In genomic region chr2:25210686-25211085, GRCm38 (mm10) we compare ENCODE assay signal across 8 mouse cellular contexts. TPM values are rescaled to one million over a fixed set of nuclear protein-coding genes. Genes with fewer than 3 reads are reported as not detected.
DNase-seq lines count a peak whose midpoint lies in the region; ATAC-seq and TF ChIP-seq lines count a peak whose summit lies in the region.

No protein-coding gene starts in this region.

- peaks cover 8% of the 10 kb centered on the region; the same call in 1 of the 2 replicates for H3K4me1 ChIP-seq in lung, adult 2 months (ENCODE audit: control insufficient read depth, insufficient read depth, low read length)
- H3K4me1 ChIP-seq in embryonic facial prominence, embryonic 15.5 days = peaks cover 21% of the 10 kb centered on the region
- 0 out of 2 replicates have a peak, but pooled peaks cover 8% of the 10 kb centered on the region for H3K4me1 ChIP-seq in intestine, postnatal 0 days (replicated peaks; ENCODE audit: control insufficient read depth, insufficient read depth, low read length)
- H3K4me1 ChIP-seq in neural tube, embryonic 12.5 days = peaks cover 20% of the 10 kb centered on the region

- H3K27ac ChIP-seq in embryonic facial prominence, embryonic 15.5 days (replicated peaks) = peak overlapping the region; percentile 93
- peak overlapping the region; percentile 87 for H3K27ac ChIP-seq in intestine, postnatal 0 days (ENCODE audit: low read depth, low read length)
- H3K27ac ChIP-seq in neural tube, embryonic 12.5 days = 0 out of 2 replicates have a peak overlapping the region, but pooled peaks have one; percentile 33

- DNase-seq in lung, adult 2 months = peak; percentile 31
- DNase-seq in lung, postnatal 4 days = no peak
- no peak for DNase-seq in ovary, postnatal 10 days (ENCODE audit: low spot score)
- no peak for DNase-seq in right cerebral cortex, postnatal 14 days
- no peak for DNase-seq in cerebellum, postnatal 14 days

- no peaks in the 10 kb centered on the region for H3K9me3 ChIP-seq in embryonic facial prominence, embryonic 15.5 days (replicated peaks)
- H3K9me3 ChIP-seq in intestine, postnatal 0 days (ENCODE audit: control insufficient read depth) = no peaks in the 10 kb centered on the region
- H3K9me3 ChIP-seq in neural tube, embryonic 12.5 days = no peaks in the 10 kb centered on the region

- H3K9ac ChIP-seq in embryonic facial prominence, embryonic 15.5 days = peak overlapping the region; percentile 91
- H3K9ac ChIP-seq in intestine, postnatal 0 days (ENCODE audit: low read depth, low read length) = peak overlapping the region; percentile 85
- H3K9ac ChIP-seq in neural tube, embryonic 12.5 days = peak overlapping the region; percentile 76

- no peak for TF ChIP-seq POLR2A in lung, adult 2 months (IDR thresholded peaks at IDR 0.05; ENCODE audit: borderline replicate concordance, extremely low read depth, low read depth, low read length)

- under 1% methylated on average over 24 of the region's 24 CpGs for WGBS in lung, adult 2 months
- WGBS in embryonic facial prominence, embryonic 15.5 days = under 1% methylated on average over 24 of the region's 24 CpGs
- under 1% methylated on average over 24 of the region's 24 CpGs for WGBS in intestine, postnatal 0 days
- under 1% methylated on average over 24 of the region's 24 CpGs for WGBS in neural tube, embryonic 12.5 days

- H3K4me3 ChIP-seq in lung, adult 2 months (replicated peaks; ENCODE audit: extremely low read depth, low read depth, low read length) = peak overlapping the region; percentile 90
- peak overlapping the region; percentile 93 for H3K4me3 ChIP-seq in embryonic facial prominence, embryonic 15.5 days (replicated peaks)
- peak overlapping the region; percentile 95 for H3K4me3 ChIP-seq in intestine, postnatal 0 days (ENCODE audit: low read depth, low read length)
- peak overlapping the region; percentile 65 for H3K4me3 ChIP-seq in neural tube, embryonic 12.5 days

- TF ChIP-seq CTCF in lung, adult 2 months (IDR thresholded peaks at IDR 0.05; ENCODE audit: insufficient read depth, low read length) = no peak
- TF ChIP-seq CTCF in intestine, postnatal 0 days (IDR thresholded peaks at IDR 0.05; ENCODE audit: low read depth) = no peak

- peaks cover 28% of the 10 kb centered on the region for H3K36me3 ChIP-seq in embryonic facial prominence, embryonic 15.5 days
- peaks cover 30% of the 10 kb centered on the region for H3K36me3 ChIP-seq in intestine, postnatal 0 days (ENCODE audit: control insufficient read depth, insufficient read depth)
- peaks cover 25% of the 10 kb centered on the region for H3K36me3 ChIP-seq in neural tube, embryonic 12.5 days

- no peaks in the 10 kb centered on the region for H3K27me3 ChIP-seq in embryonic facial prominence, embryonic 15.5 days
- H3K27me3 ChIP-seq in intestine, postnatal 0 days (replicated peaks; ENCODE audit: control insufficient read depth, insufficient read depth, low read length) = no peaks in the 10 kb centered on the region
- H3K27me3 ChIP-seq in neural tube, embryonic 12.5 days (replicated peaks) = peaks cover 14% of the 10 kb centered on the region; the same call in 1 of the 2 replicates

- H3K4me2 ChIP-seq in embryonic facial prominence, embryonic 15.5 days (replicated peaks) = peak overlapping the region; percentile 87
- H3K4me2 ChIP-seq in intestine, postnatal 0 days (replicated peaks; ENCODE audit: low read depth) = peak overlapping the region; percentile 87
- peak overlapping the region; percentile 93 for H3K4me2 ChIP-seq in neural tube, embryonic 12.5 days (replicated peaks)

- ATAC-seq in embryonic facial prominence, embryonic 15.5 days (ENCODE audit: insufficient number of reproducible peaks, low FRiP score, low TSS enrichment, low read depth) = no peak
- ATAC-seq in intestine, postnatal 0 days = peak; percentile 14; the same call in 1 of the 2 replicates
- peak; percentile 51; the same call in 1 of the 2 replicates for ATAC-seq in neural tube, embryonic 12.5 days (ENCODE audit: low FRiP score, low read depth)

RNA-seq across cellular contexts. Expression of gene Nelfb, which starts 0.6 kb away (rescaled TPM):
- 58.0 and 94.5 TPM in 2 replicates for polyA plus RNA-seq in lung, adult 2 months (2012; rRNA removed)
- 114 and 115 TPM in 2 replicates for polyA plus RNA-seq in embryonic facial prominence, embryonic 15.5 days (2015; fragmentation: Nextera tagmentation; extraction: Ambion mirVana)
- 41.4 and 45.6 TPM in 2 replicates for polyA plus RNA-seq in intestine, postnatal 0 days (2015; fragmentation: Nextera tagmentation; extraction: Ambion mirVana)
- 104 and 106 TPM in 2 replicates for polyA plus RNA-seq in neural tube, embryonic 12.5 days (2016; fragmentation: Nextera tagmentation; extraction: Ambion mirVana)

RNA-seq across cellular contexts. Expression of gene Stpg3, which starts 3.8 kb away (rescaled TPM):
- polyA plus RNA-seq in lung, adult 2 months (2012; rRNA removed) = not detected in 2 replicates
- polyA plus RNA-seq in embryonic facial prominence, embryonic 15.5 days (2015; fragmentation: Nextera tagmentation; extraction: Ambion mirVana) = not detected in 2 replicates
- polyA plus RNA-seq in intestine, postnatal 0 days (2015; fragmentation: Nextera tagmentation; extraction: Ambion mirVana) = not detected in 2 replicates
- polyA plus RNA-seq in neural tube, embryonic 12.5 days (2016; fragmentation: Nextera tagmentation; extraction: Ambion mirVana) = not detected in 2 replicates

RNA-seq across cellular contexts. Expression of gene Fam166a, which starts 7.9 kb away (rescaled TPM):
- 0.17 TPM in 1 of 2 replicates, not detected in the other for polyA plus RNA-seq in lung, adult 2 months (2012; rRNA removed)
- 0.77 TPM in 1 of 2 replicates, not detected in the other for polyA plus RNA-seq in embryonic facial prominence, embryonic 15.5 days (2015; fragmentation: Nextera tagmentation; extraction: Ambion mirVana)
- polyA plus RNA-seq in intestine, postnatal 0 days (2015; fragmentation: Nextera tagmentation; extraction: Ambion mirVana) = 0.78 and 1.4 TPM in 2 replicates
- polyA plus RNA-seq in neural tube, embryonic 12.5 days (2016; fragmentation: Nextera tagmentation; extraction: Ambion mirVana) = not detected in 2 replicates

RNA-seq across cellular contexts. Expression of gene Tubb4b, which starts 13.8 kb away (rescaled TPM):
- polyA plus RNA-seq in lung, adult 2 months (2012; rRNA removed) = 490 and 623 TPM in 2 replicates
- polyA plus RNA-seq in embryonic facial prominence, embryonic 15.5 days (2015; fragmentation: Nextera tagmentation; extraction: Ambion mirVana) = 590 and 660 TPM in 2 replicates
- polyA plus RNA-seq in intestine, postnatal 0 days (2015; fragmentation: Nextera tagmentation; extraction: Ambion mirVana) = 453 and 466 TPM in 2 replicates
- 424 and 437 TPM in 2 replicates for polyA plus RNA-seq in neural tube, embryonic 12.5 days (2016; fragmentation: Nextera tagmentation; extraction: Ambion mirVana)

RNA-seq across cellular contexts. Expression of gene Tor4a, which starts 14.0 kb away (rescaled TPM):
- polyA plus RNA-seq in lung, adult 2 months (2012; rRNA removed) = 52.8 and 54.9 TPM in 2 replicates
- 9.3 and 10.5 TPM in 2 replicates for polyA plus RNA-seq in embryonic facial prominence, embryonic 15.5 days (2015; fragmentation: Nextera tagmentation; extraction: Ambion mirVana)
- polyA plus RNA-seq in intestine, postnatal 0 days (2015; fragmentation: Nextera tagmentation; extraction: Ambion mirVana) = 12.0 and 12.6 TPM in 2 replicates
- 1.5 and 1.8 TPM in 2 replicates for polyA plus RNA-seq in neural tube, embryonic 12.5 days (2016; fragmentation: Nextera tagmentation; extraction: Ambion mirVana)

Comparison
In these comparisons a context has a peak if more than half of its experiments do, and no peak if none do; other contexts are left out.
1. H3K27ac ChIP-seq: peak in every context shown above with its lines; median percentile 93 in embryonic facial prominence, embryonic 15.5 days; 87 in intestine, postnatal 0 days; 33 in neural tube, embryonic 12.5 days.